Comparison of ENCODE assay signal across 17 mouse cellular contexts in the genomic region with DNA sequence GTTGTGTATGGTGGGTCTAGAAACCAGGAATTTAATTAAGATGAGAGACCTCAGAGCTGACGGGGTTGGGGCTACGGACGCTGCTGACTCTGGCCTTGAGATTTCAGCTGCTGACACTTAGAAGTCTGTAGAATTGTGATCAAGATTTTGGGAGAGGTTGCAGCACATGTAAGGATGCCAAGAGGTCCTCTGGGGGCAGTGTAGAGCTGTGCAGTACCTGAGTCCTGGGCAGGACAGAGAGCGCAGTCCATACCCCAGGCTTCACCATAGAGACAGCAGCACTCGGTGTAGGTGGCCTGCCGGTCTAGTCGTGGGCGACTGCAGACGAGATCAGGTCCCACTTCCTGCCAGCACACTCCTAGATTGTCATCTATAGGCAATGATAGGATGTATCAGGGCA. TPM values are rescaled to one million over a fixed set of nuclear protein-coding genes. Genes with fewer than 3 reads are reported as not detected.
A peak's percentile ranks its signal among the peaks of the same experiment; 100 is the strongest.
DNase-seq lines count a peak whose midpoint lies in the region; ATAC-seq and TF ChIP-seq lines count a peak whose summit lies in the region.
"Had no signal": no experiment of that assay in that cellular context is flagged by ENCODE, and none has a peak within 500 bp of the region (broad histone marks: within the 10 kb centered on the region; RNA-seq: fewer than 3 reads in every experiment).

No protein-coding gene starts in this region.

- no peak for ATAC-seq in liver, embryonic 14.5 days (ENCODE audit: insufficient read depth)
- no peak for ATAC-seq in liver, embryonic 12.5 days
- no peak for ATAC-seq in intestine, embryonic 16.5 days
- ATAC-seq: CD4-positive, CD25-positive, alpha-beta regulatory T cell, adult 4 months; forebrain, embryonic 14.5 days had no signal

- 44% methylated on average over 9 of the region's 9 CpGs for WGBS in liver, embryonic 14.5 days (ENCODE audit: insufficient replicate concordance)
- WGBS in liver, embryonic 12.5 days (ENCODE audit: insufficient replicate concordance), result 47% methylated on average over 9 of the region's 9 CpGs
- WGBS in limb, embryonic 10.5 days, result 75% methylated on average over 9 of the region's 9 CpGs
- WGBS in intestine, embryonic 16.5 days, result 79% methylated on average over 9 of the region's 9 CpGs

- peak; percentile 87 for DNase-seq in heart, adult 11 months
- no peak for DNase-seq in heart, postnatal 36 days
- DNase-seq in liver, embryonic 14.5 days (ENCODE audit: low read depth in 3 of 3, low spot score in 3 of 3), result no peak
- DNase-seq in ES-CJ7 (ENCODE audit: low read depth, low spot score), result peak; percentile 87
- peak; percentile 28 for DNase-seq in limb, embryonic 10.5 days (ENCODE audit: low spot score)
- no peak for DNase-seq in adrenal gland, adult (ENCODE audit: inconsistent age in 2 of 2, low spot score in 1 of 2)
- DNase-seq: cerebellum, postnatal 14 days; right cerebral cortex, postnatal 4 days had no signal

- no peak for TF ChIP-seq EP300 in liver, embryonic 14.5 days (IDR thresholded peaks at IDR 0.05; ENCODE audit: low read depth)

- H3K4me1 ChIP-seq in liver, embryonic 14.5 days (replicated peaks; ENCODE audit: control insufficient read depth in 2 of 2, insufficient read depth in 2 of 2, low read length in 1 of 2), result no peaks in the 10 kb centered on the region
- H3K4me1 ChIP-seq in liver, embryonic 12.5 days, result peaks cover 13% of the 10 kb centered on the region
- H3K4me1 ChIP-seq in limb, embryonic 10.5 days, result peaks cover 23% of the 10 kb centered on the region
- peaks cover 12% of the 10 kb centered on the region for H3K4me1 ChIP-seq in intestine, embryonic 16.5 days (ENCODE audit: control insufficient read depth, insufficient read depth, low read length)

- H3K27ac ChIP-seq in liver, embryonic 14.5 days, result no peak overlapping the region
- no peak overlapping the region for H3K27ac ChIP-seq in liver, embryonic 12.5 days
- H3K27ac ChIP-seq in limb, embryonic 10.5 days, result no peak overlapping the region
- no peak overlapping the region for H3K27ac ChIP-seq in intestine, embryonic 16.5 days (ENCODE audit: low read length)

- H3K4me2 ChIP-seq in liver, embryonic 14.5 days (ENCODE audit: low read depth), result no peak overlapping the region
- no peak overlapping the region for H3K4me2 ChIP-seq in liver, embryonic 12.5 days
- H3K4me2 ChIP-seq in intestine, embryonic 16.5 days (ENCODE audit: low read depth, low read length), result no peak overlapping the region

- no peaks in the 10 kb centered on the region for H3K9me3 ChIP-seq in liver, embryonic 14.5 days (ENCODE audit: control insufficient read depth, low read length)
- H3K9me3 ChIP-seq in liver, embryonic 12.5 days (replicated peaks), result no peaks in the 10 kb centered on the region
- no peaks in the 10 kb centered on the region for H3K9me3 ChIP-seq in limb, embryonic 10.5 days (replicated peaks)
- H3K9me3 ChIP-seq in intestine, embryonic 16.5 days (ENCODE audit: control insufficient read depth, low read length), result no peaks in the 10 kb centered on the region

- peak; percentile 40 for TF ChIP-seq CTCF in liver, embryonic 14.5 days (IDR thresholded peaks at IDR 0.05; ENCODE audit: low read depth)

- intact Hi-C loops in heart, postnatal 36 days (cut with DNase I), result no loop called here

- no peaks in the 10 kb centered on the region for H3K36me3 ChIP-seq in liver, embryonic 14.5 days (replicated peaks; ENCODE audit: control insufficient read depth, insufficient read depth, low read depth)
- no peaks in the 10 kb centered on the region for H3K36me3 ChIP-seq in liver, embryonic 12.5 days
- no peaks in the 10 kb centered on the region for H3K36me3 ChIP-seq in limb, embryonic 10.5 days
- H3K36me3 ChIP-seq in intestine, embryonic 16.5 days (ENCODE audit: control insufficient read depth, insufficient read depth, low read length), result no peaks in the 10 kb centered on the region

- H3K4me3 ChIP-seq in liver, embryonic 14.5 days (ENCODE audit: insufficient read depth in 1 of 2, low read depth in 2 of 2, low read length in 2 of 2), result no peak overlapping the region
- H3K4me3 ChIP-seq in liver, embryonic 12.5 days, result no peak overlapping the region
- no peak overlapping the region for H3K4me3 ChIP-seq in limb, embryonic 10.5 days
- no peak overlapping the region for H3K4me3 ChIP-seq in intestine, embryonic 16.5 days (ENCODE audit: low read length)

- no peak overlapping the region for H3K9ac ChIP-seq in liver, embryonic 14.5 days (replicated peaks)
- no peak overlapping the region for H3K9ac ChIP-seq in liver, embryonic 12.5 days
- no peak overlapping the region for H3K9ac ChIP-seq in intestine, embryonic 16.5 days (ENCODE audit: low read depth, low read length)

- H3K27me3 ChIP-seq in liver, embryonic 14.5 days (ENCODE audit: control insufficient read depth, insufficient read depth, low read length), result peaks cover 15% of the 10 kb centered on the region
- H3K27me3 ChIP-seq in liver, embryonic 12.5 days (replicated peaks), result peaks cover 87% of the 10 kb centered on the region
- H3K27me3 ChIP-seq in limb, embryonic 10.5 days (ENCODE audit: low read depth, poor library complexity, severe bottlenecking), result peaks cover 65% of the 10 kb centered on the region
- no peaks in the 10 kb centered on the region for H3K27me3 ChIP-seq in intestine, embryonic 16.5 days (replicated peaks; ENCODE audit: control insufficient read depth, insufficient read depth, low read length)

RNA-seq across cellular contexts. Expression of gene Ltbp4, which starts 29.9 kb away (rescaled TPM):
- 100 to 1,000 TPM; 207 to 236 TPM for total RNA-seq in heart, postnatal 36 days (2021)
- polyA plus RNA-seq in liver, embryonic 14.5 days (2012; rRNA removed), result 5.2 and 5.5 TPM in 2 replicates
- polyA plus RNA-seq in liver, embryonic 14.5 days (2014; fragmentation: Nextera tagmentation; extraction: Ambion mirVana), result 2.5 and 3.0 TPM in 2 replicates
- polyA plus RNA-seq in liver, embryonic 12.5 days (2016; fragmentation: Nextera tagmentation; extraction: Ambion mirVana), result 5.7 TPM in 2 replicates
- 6.7 and 10.6 TPM in 2 replicates for polyA plus RNA-seq in limb, embryonic 10.5 days (2016; fragmentation: Nextera tagmentation; extraction: Ambion mirVana)
- 70.2 and 79.2 TPM in 2 replicates for polyA plus RNA-seq in intestine, embryonic 16.5 days (2015; fragmentation: Nextera tagmentation; extraction: Ambion mirVana)

RNA-seq across cellular contexts. Expression of gene Shkbp1, which starts 48.3 kb away (rescaled TPM):
- total RNA-seq in heart, postnatal 36 days (2021), result 1 to 10 TPM; 6.5 to 7.5 TPM
- 19.1 and 24.7 TPM in 2 replicates for polyA plus RNA-seq in liver, embryonic 14.5 days (2012; rRNA removed)
- 11.8 and 15.1 TPM in 2 replicates for polyA plus RNA-seq in liver, embryonic 14.5 days (2014; fragmentation: Nextera tagmentation; extraction: Ambion mirVana)
- polyA plus RNA-seq in liver, embryonic 12.5 days (2016; fragmentation: Nextera tagmentation; extraction: Ambion mirVana), result 32.1 and 36.1 TPM in 2 replicates
- polyA plus RNA-seq in limb, embryonic 10.5 days (2016; fragmentation: Nextera tagmentation; extraction: Ambion mirVana), result 46.1 and 61.2 TPM in 2 replicates
- polyA plus RNA-seq in intestine, embryonic 16.5 days (2015; fragmentation: Nextera tagmentation; extraction: Ambion mirVana), result 35.6 and 37.8 TPM in 2 replicates

RNA-seq across cellular contexts. Expression of gene Numbl, which starts 49.3 kb away (rescaled TPM):
- 1 to 10 TPM; 5.7 to 6.1 TPM for total RNA-seq in heart, postnatal 36 days (2021)
- polyA plus RNA-seq in liver, embryonic 14.5 days (2012; rRNA removed), result 1.9 and 2.1 TPM in 2 replicates
- 0.72 and 0.83 TPM in 2 replicates for polyA plus RNA-seq in liver, embryonic 14.5 days (2014; fragmentation: Nextera tagmentation; extraction: Ambion mirVana)
- polyA plus RNA-seq in liver, embryonic 12.5 days (2016; fragmentation: Nextera tagmentation; extraction: Ambion mirVana), result 3.9 and 4.0 TPM in 2 replicates
- 7.9 and 10.4 TPM in 2 replicates for polyA plus RNA-seq in limb, embryonic 10.5 days (2016; fragmentation: Nextera tagmentation; extraction: Ambion mirVana)
- 9.1 and 10.8 TPM in 2 replicates for polyA plus RNA-seq in intestine, embryonic 16.5 days (2015; fragmentation: Nextera tagmentation; extraction: Ambion mirVana)

RNA-seq across cellular contexts. Expression of gene Gm20479, which starts 49.7 kb away (rescaled TPM):
- not detected for total RNA-seq in heart, postnatal 36 days (2021)
- 0.09 and 0.40 TPM in 2 replicates for polyA plus RNA-seq in liver, embryonic 14.5 days (2012; rRNA removed)
- not detected in 2 replicates for polyA plus RNA-seq in liver, embryonic 14.5 days (2014; fragmentation: Nextera tagmentation; extraction: Ambion mirVana)
- not detected in 2 replicates for polyA plus RNA-seq in liver, embryonic 12.5 days (2016; fragmentation: Nextera tagmentation; extraction: Ambion mirVana)
- not detected in 2 replicates for polyA plus RNA-seq in limb, embryonic 10.5 days (2016; fragmentation: Nextera tagmentation; extraction: Ambion mirVana)
- polyA plus RNA-seq in intestine, embryonic 16.5 days (2015; fragmentation: Nextera tagmentation; extraction: Ambion mirVana), result 1.6 TPM in 1 of 2 replicates, not detected in the other
- total RNA-seq: gastrocnemius, postnatal 4 days; heart, postnatal 25 days; layer of hippocampus, adult 18-20 months; left cerebral cortex, postnatal 14 days had no signal
- polyA plus RNA-seq: CD4-positive, CD25-positive, alpha-beta regulatory T cell, adult 4 months; embryonic facial prominence, embryonic 14.5 days had no signal

Comparison
In these comparisons a context has a peak if more than half of its experiments do, and no peak if none do; other contexts are left out.
1. DNase-seq: peak in heart, adult 11 months (single experiment), ES-CJ7 (single experiment) and limb, embryonic 10.5 days (single experiment); none in heart, postnatal 36 days (0 of 2), liver, embryonic 14.5 days (0 of 3) and adrenal gland, adult (0 of 2).